Comparison of ENCODE assay signal across 28 mouse cellular contexts in the genomic region with DNA sequence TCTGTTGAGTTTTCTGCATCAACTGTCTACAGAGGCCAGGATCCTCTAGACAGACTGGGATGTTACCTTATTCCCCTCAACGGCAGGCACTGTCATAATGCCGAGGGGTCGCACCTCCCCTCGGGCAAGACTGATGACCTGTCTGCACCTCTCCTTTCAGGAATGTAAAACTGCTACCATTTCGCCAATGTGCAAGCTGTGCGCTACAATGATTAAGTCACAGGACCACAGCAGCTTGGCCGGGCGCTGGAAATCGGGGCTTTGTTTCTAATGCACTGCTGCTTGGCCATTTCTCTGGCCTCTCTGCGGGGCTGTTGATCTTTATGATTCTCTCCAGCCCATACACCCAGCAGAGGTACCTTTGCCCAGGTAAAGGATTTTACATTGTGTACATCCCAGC.
"Had no signal": no experiment of that assay in that cellular context is flagged by ENCODE, and none has a peak within 500 bp of the region (broad histone marks: within the 10 kb centered on the region; RNA-seq: fewer than 3 reads in every experiment).

No protein-coding gene starts in this region.

- H3K9ac ChIP-seq: embryonic facial prominence, embryonic 12.5 days; embryonic facial prominence, embryonic 13.5 days; embryonic facial prominence, embryonic 15.5 days; forebrain, embryonic 12.5 days; forebrain, embryonic 13.5 days; forebrain, embryonic 15.5 days; forebrain, postnatal 0 days had no signal

- H3K4me1 ChIP-seq: embryonic facial prominence, embryonic 10.5 days; embryonic facial prominence, embryonic 12.5 days; embryonic facial prominence, embryonic 13.5 days; embryonic facial prominence, embryonic 15.5 days; forebrain, embryonic 15.5 days had no signal

- H3K27me3 ChIP-seq: embryonic facial prominence, embryonic 12.5 days; embryonic facial prominence, embryonic 13.5 days; embryonic facial prominence, embryonic 15.5 days; forebrain, embryonic 12.5 days; forebrain, embryonic 13.5 days; forebrain, embryonic 15.5 days had no signal

- H3K27ac ChIP-seq: embryonic facial prominence, embryonic 10.5 days; embryonic facial prominence, embryonic 12.5 days; embryonic facial prominence, embryonic 13.5 days; embryonic facial prominence, embryonic 15.5 days; forebrain, embryonic 10.5 days; forebrain, embryonic 12.5 days; forebrain, embryonic 13.5 days; forebrain, embryonic 15.5 days; gastrocnemius, adult 2 months; heart, adult 2 months had no signal

- H3K4me2 ChIP-seq: embryonic facial prominence, embryonic 12.5 days; embryonic facial prominence, embryonic 13.5 days; embryonic facial prominence, embryonic 15.5 days; forebrain, embryonic 12.5 days; forebrain, embryonic 13.5 days; forebrain, embryonic 15.5 days had no signal

- H3K9me3 ChIP-seq: embryonic facial prominence, embryonic 10.5 days; embryonic facial prominence, embryonic 12.5 days; embryonic facial prominence, embryonic 13.5 days; embryonic facial prominence, embryonic 15.5 days; forebrain, embryonic 10.5 days; forebrain, embryonic 12.5 days; forebrain, embryonic 13.5 days; forebrain, embryonic 15.5 days had no signal

- ATAC-seq: forebrain, embryonic 13.5 days; forebrain, embryonic 14.5 days; forebrain, embryonic 15.5 days; forebrain, embryonic 16.5 days; forebrain, postnatal 0 days had no signal

- H3K4me3 ChIP-seq: embryonic facial prominence, embryonic 10.5 days; embryonic facial prominence, embryonic 12.5 days; embryonic facial prominence, embryonic 13.5 days; embryonic facial prominence, embryonic 15.5 days; erythroblast, embryonic 14.5 days; forebrain, embryonic 10.5 days; forebrain, embryonic 12.5 days; forebrain, embryonic 13.5 days; forebrain, embryonic 15.5 days; gastrocnemius, adult 2 months; heart, adult 2 months had no signal

- DNase-seq: cerebellum, adult 2 months; cerebellum, adult 8-10 months; cerebellum, adult 9-10 months; cerebellum, adult 9-11 months; cerebellum, postnatal 10 days; cerebellum, postnatal 14 days; cerebellum, postnatal 25 days; cerebellum, postnatal 36 days; embryo, embryonic 11 days; forebrain, postnatal 0 days; gastrocnemius, adult 2 months; gastrocnemius, postnatal 10 days; gastrocnemius, postnatal 14 days; gastrocnemius, postnatal 25 days; gastrocnemius, postnatal 36 days; heart, adult 18-20 months; heart, adult 2 months had no signal

- H3K36me3 ChIP-seq: embryonic facial prominence, embryonic 10.5 days; embryonic facial prominence, embryonic 12.5 days; embryonic facial prominence, embryonic 13.5 days; embryonic facial prominence, embryonic 15.5 days; forebrain, embryonic 10.5 days; forebrain, embryonic 12.5 days; forebrain, embryonic 15.5 days had no signal
